Mouse (Mus musculus) bone marrow macrophage, adult 2 months (primary cell): Measurements from ENCODE around the gene Tmco1.

Experiments
- CTCF ChIP-seq: IDR thresholded peaks from 2 replicates; pipeline ENCODE4 v1.5.1; 2012; ENCODE audit warnings: low read depth, mild to moderate bottlenecking, low read length, moderate library complexity
- POLR2A ChIP-seq: IDR thresholded peaks from 2 replicates; pipeline ENCODE4 v1.6.1; 2012; ENCODE audit warnings: mild to moderate bottlenecking, low read depth, low read length, borderline replicate concordance

DNA sequence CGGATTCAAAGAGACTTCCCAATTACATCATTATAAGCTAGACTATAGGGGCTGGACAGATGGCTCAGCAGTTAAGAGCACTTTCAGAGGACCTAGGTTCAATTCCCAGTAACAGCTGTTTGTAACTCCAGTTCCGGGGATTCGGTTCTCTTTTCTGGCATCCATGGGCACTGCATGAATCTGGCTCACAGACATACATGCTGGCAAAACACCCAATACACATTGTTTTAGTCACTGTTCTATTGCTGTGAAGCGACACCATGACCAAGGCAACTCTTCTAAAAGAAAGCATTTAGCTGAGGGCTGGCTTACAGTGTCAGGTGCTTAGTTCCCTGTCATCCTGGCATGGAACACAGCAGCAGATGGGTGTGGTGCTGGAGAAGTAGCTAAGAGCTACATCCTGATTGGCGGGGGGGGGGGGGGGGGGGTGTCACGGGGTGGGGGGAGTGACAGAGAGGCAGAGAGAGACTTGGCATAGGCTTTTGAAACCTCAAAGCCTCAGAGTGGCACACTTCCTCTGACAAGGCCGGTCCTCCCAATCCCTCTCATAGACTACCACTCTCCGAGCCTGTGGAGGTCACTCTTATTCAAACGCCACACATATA lies 31.1 kb downstream of the Tmco1 start:
- TF ChIP-seq CTCF, result no peak
- TF ChIP-seq POLR2A, result no peak
